Mouse (Mus musculus) spleen, postnatal 36 days (tissue): ENCODE results near the gene Clec4a2.
"Not testable (repeated sequence)": the region's sequence is repeated elsewhere in the genome, so short reads cannot be mapped to it uniquely, and the experiment has no call there.

Experiments
- DNase-seq, 2 experiments: peaks; one replicate each; pipeline ENCODE4 v3.0.0; 2022; ENCODE audit warnings: low spot score in 2 of 2, mixed read lengths in 1 of 2

Gene Clec4a2

DNA sequence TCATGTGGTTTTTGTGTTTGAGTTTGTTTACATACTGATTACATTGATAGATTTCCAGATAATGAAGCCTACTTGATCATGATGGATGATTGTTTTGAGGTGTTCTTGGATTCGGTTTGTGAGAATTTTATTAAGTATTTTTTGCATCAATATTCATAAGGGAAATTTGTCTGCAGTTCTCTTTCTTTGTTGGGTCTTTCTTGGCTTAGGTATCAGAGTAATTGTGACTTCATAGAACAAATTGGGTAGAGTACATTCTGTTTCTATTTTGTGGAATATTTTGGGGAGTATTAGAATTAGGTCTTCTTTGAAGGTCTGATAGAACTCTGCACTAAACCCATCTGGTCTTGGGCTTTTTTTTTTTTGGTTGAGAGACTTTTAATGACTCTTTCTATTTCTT, at the start of gene Clec4a2:
Clec4a2 (plus strand) TSS at position 301 of the 400 bp plus-strand sequence.
- DNase-seq, result not testable (repeated sequence)

DNA sequence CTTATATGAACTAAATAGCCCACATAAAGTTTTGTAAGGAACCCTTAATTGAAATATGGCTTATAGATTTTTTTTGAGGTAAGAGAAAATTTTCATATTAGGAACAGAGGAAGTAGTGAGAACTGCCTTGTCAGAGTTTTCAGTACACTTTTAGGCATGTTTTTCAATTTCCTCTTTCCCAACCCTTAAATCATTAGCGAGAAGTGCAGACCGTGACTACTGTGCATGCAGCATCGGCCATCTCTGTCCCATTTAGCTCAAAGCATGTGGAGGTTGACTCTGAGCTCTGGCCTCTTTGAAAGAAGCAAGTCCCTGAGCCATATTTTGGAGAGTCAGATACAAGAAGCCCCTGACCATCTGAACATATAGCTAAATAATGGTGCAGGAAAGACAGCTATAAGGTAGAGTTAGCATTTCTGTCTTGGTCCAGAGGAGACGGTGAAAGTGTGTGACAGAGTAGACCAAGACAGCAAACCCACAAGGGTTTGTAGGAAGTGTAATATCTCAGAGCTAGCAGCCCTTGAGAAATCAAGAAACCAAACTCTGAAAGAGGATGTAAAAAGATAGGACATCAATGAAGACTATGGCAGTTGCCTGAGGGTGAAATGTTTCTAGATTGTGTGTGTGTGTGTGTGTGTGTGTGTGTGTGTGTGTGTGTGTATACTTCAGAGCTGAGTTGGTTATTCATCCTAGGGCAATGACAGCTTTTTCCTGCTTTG, 10.9 kb upstream of the Clec4a2 start:
- DNase-seq, result no peak

DNA sequence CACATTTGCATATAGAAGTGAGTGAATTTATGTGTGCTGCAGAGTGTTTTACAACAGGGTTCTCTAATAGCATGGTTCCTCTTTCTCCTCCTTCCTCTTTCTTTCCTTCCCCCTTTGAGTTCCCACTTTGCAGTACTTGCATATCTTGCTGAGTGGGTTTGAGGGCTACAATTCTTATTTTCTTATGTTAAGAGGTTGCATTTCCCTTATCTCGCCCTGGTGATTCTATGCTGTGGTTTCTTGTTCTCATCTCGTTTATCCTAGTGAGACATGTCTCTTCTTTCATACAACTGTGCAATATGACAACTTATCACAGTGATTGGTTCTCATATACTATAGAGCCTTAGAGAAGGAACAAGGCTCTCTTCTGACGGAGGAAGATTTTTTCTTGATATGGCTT, 17.0 kb downstream of the Clec4a2 start:
- peak in 1 of 2 experiments; percentile 29 for DNase-seq

DNA sequence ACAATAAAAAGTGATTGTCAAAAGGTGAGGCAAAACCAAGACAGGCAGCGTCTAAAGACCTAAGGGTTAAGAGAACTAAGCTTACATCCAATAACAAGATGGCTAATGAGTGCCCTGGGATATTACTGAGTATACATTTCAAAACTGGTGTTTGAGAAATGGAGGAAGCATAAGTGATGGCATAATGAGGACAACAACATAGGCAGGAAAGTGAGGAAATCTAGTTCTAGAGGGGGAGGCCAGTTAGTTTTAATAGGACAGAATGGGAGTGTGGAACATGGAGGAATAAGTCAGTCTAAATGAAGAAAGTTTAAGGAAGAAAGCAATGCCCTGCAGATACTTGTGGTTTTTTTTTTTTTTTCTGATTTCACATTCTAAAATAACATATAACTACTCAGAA, 20.9 kb downstream of the Clec4a2 start:
- DNase-seq, result no peak

DNA sequence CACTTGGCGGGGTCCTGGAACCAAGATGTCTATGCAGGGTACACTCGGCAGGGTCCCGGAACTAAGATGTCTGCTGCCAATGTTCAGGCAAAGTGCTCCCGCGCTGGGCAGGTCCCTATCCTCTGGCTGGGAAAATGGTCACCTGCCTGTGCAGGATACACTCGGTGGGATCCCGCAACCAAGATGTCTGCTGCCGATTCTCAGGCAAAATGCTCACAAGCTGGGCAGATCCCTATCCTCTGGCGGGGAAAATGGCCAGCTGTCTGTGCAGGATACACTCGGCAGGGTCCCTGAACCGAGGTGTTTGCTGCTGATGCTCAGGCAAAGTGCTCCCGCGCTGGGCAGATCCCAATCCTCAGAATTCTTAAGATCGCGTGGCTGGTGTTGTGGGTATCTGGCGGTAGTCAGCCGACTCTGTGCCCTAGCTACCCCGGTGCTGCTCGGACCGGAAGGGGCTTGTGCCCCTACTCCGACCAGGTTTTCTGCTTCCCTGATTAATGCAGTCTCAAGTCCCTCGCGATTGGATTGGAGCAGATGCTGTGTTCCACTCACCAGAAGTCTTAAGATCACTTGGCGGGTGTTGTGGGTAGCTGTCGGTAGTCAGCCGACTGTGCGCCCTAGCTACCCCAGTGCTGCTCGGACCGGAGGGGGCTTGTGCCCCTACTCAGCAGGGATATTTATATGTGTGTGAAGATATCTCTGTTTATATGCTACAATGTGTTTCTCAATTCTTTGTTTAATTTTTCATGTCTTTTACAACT, 31.7 kb downstream of the Clec4a2 start:
- not testable (repeated sequence) for DNase-seq

DNA sequence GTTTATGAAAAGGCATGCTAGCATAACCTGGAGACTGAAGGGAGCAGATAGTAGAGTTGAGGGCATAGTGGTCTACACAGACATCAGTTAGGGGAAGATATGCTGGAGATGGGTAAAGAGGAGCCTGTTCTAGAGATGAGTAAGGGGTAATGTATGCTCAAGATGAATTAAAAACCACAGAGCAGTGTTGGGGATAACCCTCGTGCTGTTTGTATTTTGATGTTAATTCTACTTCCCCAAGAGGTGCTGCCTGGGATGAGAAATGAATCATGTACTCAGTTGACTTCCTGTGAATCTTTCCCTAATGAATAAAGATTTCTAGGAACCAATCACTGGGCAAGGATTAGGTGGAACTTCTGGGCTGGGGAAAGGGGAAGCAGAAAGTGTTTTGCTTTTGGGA, 63.9 kb downstream of the Clec4a2 start:
- no peak for DNase-seq

DNA sequence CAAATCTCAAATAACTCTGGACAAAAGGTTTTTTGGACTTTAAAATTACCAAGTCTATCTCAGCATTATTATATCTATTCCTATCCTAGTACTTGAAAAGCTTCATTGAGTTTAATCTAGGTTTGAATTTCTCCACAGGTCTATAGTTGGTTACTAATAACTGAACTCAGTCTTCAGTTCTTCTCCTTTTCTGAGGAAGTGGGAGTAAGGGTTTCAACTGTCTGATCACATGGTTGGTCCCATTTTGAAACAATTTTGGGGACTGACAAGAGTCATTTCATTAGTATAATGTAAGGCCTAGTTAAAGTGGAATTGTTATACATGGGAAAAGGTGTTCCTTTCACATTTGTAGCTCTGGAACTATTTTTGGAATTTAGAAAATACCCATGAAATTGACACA, 64.8 kb downstream of the Clec4a2 start:
- no peak for DNase-seq

DNA sequence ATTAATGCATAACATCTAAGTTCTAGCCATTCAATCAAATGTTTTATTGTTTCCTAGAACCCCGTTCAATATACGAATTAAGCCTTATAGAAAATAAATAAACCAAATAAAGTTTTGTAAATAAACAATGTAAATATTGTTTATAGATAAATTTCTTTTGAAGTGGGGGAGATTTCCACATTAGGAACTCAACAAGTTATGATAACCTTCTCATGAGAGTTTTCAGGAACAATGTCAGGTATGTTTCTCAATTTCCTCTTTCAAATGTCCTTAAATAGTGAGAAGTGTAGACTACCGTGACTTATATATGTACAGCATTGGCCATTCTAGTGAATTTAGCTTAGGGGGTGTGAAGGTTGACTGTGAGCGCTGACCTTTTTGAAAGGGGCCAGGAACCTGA, 66.4 kb downstream of the Clec4a2 start, which contains the start of gene Clec4b2:
Clec4b2 (plus strand) TSS at position 301 of the 400 bp plus-strand sequence.
- no peak for DNase-seq

DNA sequence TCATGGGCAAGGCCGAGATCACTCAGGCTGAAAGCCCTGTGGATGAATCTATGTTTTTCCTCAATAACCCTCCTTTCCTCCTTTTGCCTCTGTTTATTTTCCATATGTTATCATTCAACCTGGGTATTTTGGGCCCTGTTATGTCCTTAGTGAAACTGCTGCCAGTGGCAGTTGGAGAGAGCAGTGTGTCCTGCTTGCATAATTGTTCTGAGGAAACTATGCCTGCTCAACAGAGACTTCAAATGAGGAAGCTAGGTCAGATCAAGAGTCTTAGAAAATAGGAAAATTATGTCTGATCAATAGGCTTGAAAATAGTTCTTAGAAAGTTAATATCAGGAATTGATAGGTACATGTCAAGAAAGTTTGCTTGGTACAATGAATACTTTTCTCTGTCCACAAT, 69.3 kb downstream of the Clec4a2 start:
- DNase-seq, result no peak

DNA sequence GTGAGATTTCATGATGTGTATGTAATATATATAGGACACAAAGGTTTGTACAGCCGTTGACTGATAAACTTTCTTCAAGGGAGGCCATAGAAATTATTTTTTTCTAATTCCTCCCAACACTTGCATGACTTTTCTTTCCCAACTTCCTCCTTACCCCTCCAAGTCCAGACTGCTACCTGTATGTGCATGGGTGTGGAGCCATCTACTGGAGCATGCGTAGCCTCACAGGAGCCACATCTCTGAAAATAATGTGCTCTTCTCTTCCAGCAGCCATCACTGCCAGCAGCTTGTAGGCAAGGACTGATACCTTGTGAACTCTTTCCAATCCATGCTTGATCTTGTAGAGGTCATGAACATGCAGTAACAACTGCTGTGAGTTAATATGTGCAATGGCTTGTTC, 78.6 kb downstream of the Clec4a2 start:
- DNase-seq, result peak in 1 of 2 experiments; percentile 24
